Mouse (Mus musculus): ENCODE data around the gene Uggt1.

- TF ChIP-seq CTCF (IDR thresholded peaks at IDR 0.05; ENCODE audit: low read depth) (peak; percentile 41), EP300 (IDR thresholded peaks at IDR 0.05; ENCODE audit: low read depth) (no peak)
Measured at GRCm38 (mm10) chr1:36224648-36225047, 19.9 kb downstream of the Uggt1 start.
